Mouse (Mus musculus): Measurements from ENCODE around the gene Cd9. TPM values are rescaled to one million over a fixed set of nuclear protein-coding genes. Genes with fewer than 3 reads are reported as not detected.

Gene Cd9
- polyA plus RNA-seq, 1 experiment from 2014 or later = 243 TPM

GRCm38 (mm10) chr6:125534990-125535389 lies 40.4 kb upstream of the Cd9 start:
- no peak overlapping the region for H3K27ac ChIP-seq (ENCODE audit: low read depth)
- no peaks in the 10 kb centered on the region for H3K27me3 ChIP-seq (ENCODE audit: insufficient read depth, low read length)
- no peak overlapping the region for H3K4me3 ChIP-seq (ENCODE audit: low read depth, low read length)
- no peaks in the 10 kb centered on the region for H3K36me3 ChIP-seq (replicated peaks; ENCODE audit: insufficient read depth, low read length)
- 79% methylated on average over 5 of the region's 5 CpGs for WGBS (ENCODE audit: insufficient replicate concordance)
- no peak overlapping the region for H3K9ac ChIP-seq (replicated peaks)
- no peak overlapping the region for H3K4me2 ChIP-seq (ENCODE audit: low read depth, low read length)
- H3K4me1 ChIP-seq (ENCODE audit: insufficient read depth) = peaks cover 5% of the 10 kb centered on the region
- TF ChIP-seq CTCF (IDR thresholded peaks at IDR 0.05; ENCODE audit: low read depth) (no peak), EP300 (IDR thresholded peaks at IDR 0.05; ENCODE audit: low read depth) (no peak)
- DNase-seq (no peak), ATAC-seq (no peak)
- H3K9me3 ChIP-seq (ENCODE audit: low read length) = no peaks in the 10 kb centered on the region

GRCm38 (mm10) chr6:125533104-125533650 lies 38.6 kb upstream of the Cd9 start:
- H3K4me3 ChIP-seq (ENCODE audit: low read depth, low read length) = no peak overlapping the region
- ATAC-seq = no peak
- no peak overlapping the region for H3K27ac ChIP-seq (ENCODE audit: low read depth)
- no peaks in the 10 kb centered on the region for H3K9me3 ChIP-seq (ENCODE audit: low read length)
- no peaks in the 10 kb centered on the region for H3K36me3 ChIP-seq (replicated peaks; ENCODE audit: insufficient read depth, low read length)
- TF ChIP-seq CTCF (IDR thresholded peaks at IDR 0.05; ENCODE audit: low read depth) = no peak
- no peak for TF ChIP-seq EP300 (IDR thresholded peaks at IDR 0.05; ENCODE audit: low read depth)
- no peaks in the 10 kb centered on the region for H3K4me1 ChIP-seq (ENCODE audit: insufficient read depth)
- WGBS (ENCODE audit: insufficient replicate concordance) = 88% methylated on average over 11 of the region's 11 CpGs
- no peak overlapping the region for H3K9ac ChIP-seq (replicated peaks)
- H3K27me3 ChIP-seq (ENCODE audit: insufficient read depth, low read length) = no peaks in the 10 kb centered on the region
- no peak overlapping the region for H3K4me2 ChIP-seq (ENCODE audit: low read depth, low read length)
- DNase-seq = no peak

DNA sequence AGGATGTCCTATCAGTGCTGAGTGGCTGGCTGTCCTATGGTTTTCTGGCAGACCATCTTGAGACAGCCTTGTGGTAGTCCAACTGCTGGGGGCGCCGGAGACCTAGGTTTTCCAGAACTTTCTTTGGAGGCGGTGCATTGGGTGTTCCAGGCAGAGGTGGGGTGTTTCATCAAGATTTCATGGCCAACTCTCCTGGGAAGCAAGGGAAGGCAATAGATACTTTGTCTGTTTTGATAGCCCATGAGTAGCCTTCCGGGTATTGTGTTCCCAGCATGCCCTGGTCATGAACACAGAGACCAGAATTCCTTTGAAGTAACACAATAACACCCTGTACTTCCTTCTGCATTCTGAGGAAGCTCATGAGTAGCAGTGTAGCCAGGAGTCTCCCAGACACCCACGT lies 34.9 kb upstream of the Cd9 start:
- TF ChIP-seq EP300 (IDR thresholded peaks at IDR 0.05; ENCODE audit: low read depth) (no peak), CTCF (IDR thresholded peaks at IDR 0.05; ENCODE audit: low read depth) (peak; percentile 43)
- H3K4me3 ChIP-seq (ENCODE audit: low read depth, low read length) = no peak overlapping the region
- WGBS (ENCODE audit: insufficient replicate concordance) = 79% methylated on average over 5 of the region's 5 CpGs
- no peak for ATAC-seq
- no peak overlapping the region for H3K4me2 ChIP-seq (ENCODE audit: low read depth, low read length)
- no peak for DNase-seq
- H3K9me3 ChIP-seq (ENCODE audit: low read length) = no peaks in the 10 kb centered on the region
- peaks cover 11% of the 10 kb centered on the region; the same call in 1 of the 2 replicates for H3K4me1 ChIP-seq (ENCODE audit: insufficient read depth)
- no peak overlapping the region for H3K27ac ChIP-seq (ENCODE audit: low read depth)
- no peaks in the 10 kb centered on the region for H3K27me3 ChIP-seq (ENCODE audit: insufficient read depth, low read length)
- no peak overlapping the region for H3K9ac ChIP-seq (replicated peaks)
- no peaks in the 10 kb centered on the region for H3K36me3 ChIP-seq (replicated peaks; ENCODE audit: insufficient read depth, low read length)

- Histone ChIP-seq H3K4me3 (ENCODE audit: low read depth, low read length) (no peak overlapping the region), H3K4me2 (ENCODE audit: low read depth, low read length) (no peak overlapping the region), H3K9me3 (ENCODE audit: low read length) (no peaks in the 10 kb centered on the region), H3K27me3 (ENCODE audit: insufficient read depth, low read length) (no peaks in the 10 kb centered on the region), H3K27ac (ENCODE audit: low read depth) (no peak overlapping the region), H3K4me1 (ENCODE audit: insufficient read depth) (peaks cover 15% of the 10 kb centered on the region; the same call in 1 of the 2 replicates), H3K9ac (replicated peaks) (no peak overlapping the region), H3K36me3 (replicated peaks; ENCODE audit: insufficient read depth, low read length) (no peaks in the 10 kb centered on the region)
- 82% methylated on average over 9 of the region's 9 CpGs for WGBS (ENCODE audit: insufficient replicate concordance)
- no peak for TF ChIP-seq EP300 (IDR thresholded peaks at IDR 0.05; ENCODE audit: low read depth)
- TF ChIP-seq CTCF (IDR thresholded peaks at IDR 0.05; ENCODE audit: low read depth) = no peak
- ATAC-seq (no peak), DNase-seq (no peak)
Measured at GRCm38 (mm10) chr6:125528614-125529200, 34.1 kb upstream of the Cd9 start.

- peak; percentile 58 for ATAC-seq
Measured at GRCm38 (mm10) chr6:125526066-125526465, 31.5 kb upstream of the Cd9 start.

GRCm38 (mm10) chr6:125524027-125524426 lies 29.4 kb upstream of the Cd9 start:
- Histone ChIP-seq H3K4me1 (ENCODE audit: insufficient read depth) (peaks cover 15% of the 10 kb centered on the region; the same call in 1 of the 2 replicates), H3K9ac (replicated peaks) (no peak overlapping the region), H3K4me2 (ENCODE audit: low read depth, low read length) (no peak overlapping the region), H3K27me3 (ENCODE audit: insufficient read depth, low read length) (no peaks in the 10 kb centered on the region), H3K4me3 (ENCODE audit: low read depth, low read length) (no peak overlapping the region), H3K27ac (ENCODE audit: low read depth) (no peak overlapping the region), H3K36me3 (replicated peaks; ENCODE audit: insufficient read depth, low read length) (no peaks in the 10 kb centered on the region), H3K9me3 (ENCODE audit: low read length) (no peaks in the 10 kb centered on the region)
- no peak for TF ChIP-seq CTCF (IDR thresholded peaks at IDR 0.05; ENCODE audit: low read depth)
- no peak for TF ChIP-seq EP300 (IDR thresholded peaks at IDR 0.05; ENCODE audit: low read depth)
- no peak for DNase-seq
- ATAC-seq = no peak
- WGBS (ENCODE audit: insufficient replicate concordance) = 45% methylated on average over 6 of the region's 6 CpGs

More at GRCm38 (mm10) chr6:125526066-125526465, 31.5 kb upstream of the Cd9 start:
- H3K4me2 ChIP-seq (ENCODE audit: low read depth, low read length) = no peak overlapping the region
- H3K9ac ChIP-seq (replicated peaks) = no peak overlapping the region
- no peaks in the 10 kb centered on the region for H3K36me3 ChIP-seq (replicated peaks; ENCODE audit: insufficient read depth, low read length)
- TF ChIP-seq CTCF (IDR thresholded peaks at IDR 0.05; ENCODE audit: low read depth) (no peak), EP300 (IDR thresholded peaks at IDR 0.05; ENCODE audit: low read depth) (no peak)
- no peak overlapping the region for H3K4me3 ChIP-seq (ENCODE audit: low read depth, low read length)
- H3K4me1 ChIP-seq (ENCODE audit: insufficient read depth) = peaks cover 15% of the 10 kb centered on the region; the same call in 1 of the 2 replicates
- 0 out of 2 replicates have a peak overlapping the region, but pooled peaks have one; percentile 8 for H3K27ac ChIP-seq (ENCODE audit: low read depth)
- no peaks in the 10 kb centered on the region for H3K9me3 ChIP-seq (ENCODE audit: low read length)
- no peaks in the 10 kb centered on the region for H3K27me3 ChIP-seq (ENCODE audit: insufficient read depth, low read length)
- DNase-seq = no peak
- WGBS (ENCODE audit: insufficient replicate concordance) = 39% methylated on average over 3 of the region's 3 CpGs

Data from liver, postnatal 0 days (tissue).